Mouse (Mus musculus): Measurements from ENCODE around the gene Plcb1.

The Plcb1 gene

GRCm38 (mm10) chr2:135518956-135519355 lies 733.1 kb downstream of the Plcb1 start:
- in situ Hi-C loops (cut with MboI, MseI) = no loop called here

Data from regulatory T cell (primary cell).